Mouse (Mus musculus) midbrain, postnatal 0 days (tissue): ENCODE results near the gene Impdh1. TPM values are rescaled to one million over a fixed set of nuclear protein-coding genes. Genes with fewer than 3 reads are reported as not detected.

ENCODE experiments used
- ATAC-seq: fragments of 200-750 bp; cut with Nextera tagmentation; 2 replicates; pipeline ENCODE4 v1.8.0; 2017; ENCODE audit warnings: moderate number of reproducible peaks, mild to moderate bottlenecking, moderate TSS enrichment, moderate library complexity; ENCODE audit not compliant: low FRiP score
- DNase-seq: peaks from one replicate; pipeline ENCODE4 v3.0.0-alpha.2; 2015; ENCODE audit warnings: low spot score
- H3K27ac ChIP-seq: fragments of 300-500 bp; sonication (generic); 2 replicates; pipeline ENCODE4 v1.5.1; 2014; ENCODE audit warnings: low read depth, mild to moderate bottlenecking, low read length, mixed read lengths
- H3K27me3 ChIP-seq: fragments of 300-500 bp; sonication (generic); 2 replicates; pipeline ENCODE4 v1.6.1; 2014; ENCODE audit warnings: low read length, control low read depth, mixed read lengths; ENCODE audit not compliant: insufficient read depth
- H3K36me3 ChIP-seq: fragments of 300-500 bp; sonication (generic); 2 replicates; pipeline ENCODE4 v1.6.1; 2014; ENCODE audit warnings: low read length, control low read depth, mixed read lengths; ENCODE audit not compliant: insufficient read depth
- H3K4me1 ChIP-seq: fragments of 300-500 bp; sonication (generic); 2 replicates; pipeline ENCODE4 v1.6.1; 2014; ENCODE audit warnings: mild to moderate bottlenecking, control low read depth, antibody characterized with exemption, low read length, mixed read lengths; ENCODE audit not compliant: insufficient read depth
- H3K4me2 ChIP-seq: fragments of 300-500 bp; sonication (generic); 2 replicates; pipeline ENCODE4 v1.6.1; 2014; ENCODE audit warnings: low read depth, mild to moderate bottlenecking, low read length, mixed read lengths; ENCODE audit not compliant: poor library complexity, severe bottlenecking
- H3K4me3 ChIP-seq: fragments of 300-500 bp; sonication (generic); 2 replicates; pipeline ENCODE4 v1.5.1; 2014; ENCODE audit warnings: low read depth, mild to moderate bottlenecking, low read length, moderate library complexity
- H3K9ac ChIP-seq: fragments of 300-500 bp; sonication (generic); replicated peaks from 2 replicates; pipeline ENCODE4 v1.6.1; 2014; ENCODE audit warnings: mild to moderate bottlenecking, low read length, moderate library complexity, mixed read lengths; ENCODE audit not compliant: poor library complexity, severe bottlenecking
- H3K9me3 ChIP-seq: fragments of 300-500 bp; sonication (generic); 2 replicates; pipeline ENCODE4 v1.6.1; 2016; ENCODE audit warnings: low read length, control low read depth
- CTCF ChIP-seq: IDR thresholded peaks from 2 replicates; pipeline ENCODE4 v1.5.1; 2016; ENCODE audit warnings: antibody characterized with exemption, mild to moderate bottlenecking
- WGBS: fragments of 180-500 bp; shearing (Covaris S2); extraction: QIAGEN DNeasy Blood & Tissue Kit; methylation state at CpG from one replicate; pipeline ENCODE4 v1.1.7; 2014; 5-methylcytosine and 5-hydroxymethylcytosine counted together
- polyA plus RNA-seq: library from polyadenylated mRNA; unstranded; fragments of >200 nt; fragmentation: Nextera tagmentation; extraction: Ambion mirVana; gene quantifications from 2 replicates; pipeline ENCODE4 v1.2.1, GENCODE M21; 2015
- total RNA-seq: library from RNA; depleted of rRNA; stranded (reverse); fragments of >200 nt; gene quantifications from 2 replicates; pipeline ENCODE4 v1.2.3, GENCODE M21; 2014

Gene Impdh1
- total and polyA plus RNA-seq, 2 experiments from 2014 or later, result 37.5 to 62.1 TPM

DNA sequence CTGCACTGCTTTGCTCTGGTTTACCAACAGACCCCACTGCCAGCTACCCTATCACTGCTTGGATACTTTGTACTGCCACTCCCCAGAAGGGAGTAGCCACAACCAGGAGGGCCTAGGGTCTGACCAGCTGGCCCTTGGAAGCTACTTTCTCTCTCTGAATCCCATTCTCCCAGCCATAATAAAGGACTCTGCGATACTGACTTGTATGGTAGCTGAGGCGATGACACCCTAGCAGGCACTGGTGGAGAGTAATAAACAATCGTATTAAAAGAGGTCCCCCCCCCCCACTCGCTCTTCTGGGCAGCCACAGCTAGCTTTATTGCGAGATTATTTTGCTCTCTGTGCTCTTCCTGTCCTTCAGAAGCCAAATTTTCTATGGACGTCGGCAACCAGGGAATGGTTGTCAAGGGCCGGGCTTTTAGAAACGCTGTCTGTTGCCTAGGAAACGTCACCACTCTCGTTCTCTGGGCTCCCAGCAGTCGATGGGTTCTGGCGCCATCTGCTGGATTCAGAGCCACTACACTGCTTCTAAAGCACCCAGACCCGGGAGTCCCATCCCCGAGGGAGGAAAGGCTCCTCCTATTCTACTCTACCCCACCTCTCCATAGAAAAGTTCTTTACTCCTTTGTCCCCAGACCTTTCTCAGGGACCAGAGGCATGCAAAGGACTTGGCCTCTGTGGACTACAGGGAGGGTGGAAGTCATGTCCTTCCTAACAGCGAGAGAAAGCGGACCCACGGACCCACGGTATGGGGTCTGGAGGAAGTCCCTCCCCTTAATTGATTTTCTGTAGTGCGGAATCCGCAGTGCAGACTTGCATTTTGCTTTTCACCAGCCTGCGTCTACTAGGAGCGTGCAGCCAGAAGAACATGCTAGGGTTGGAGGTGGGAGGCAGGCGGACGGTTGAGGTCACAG, 17.6 kb downstream of the Impdh1 start:
- peak; percentile 82 for ATAC-seq
- TF ChIP-seq CTCF, result peak; percentile 95
- Histone ChIP-seq H3K36me3 (peaks cover 28% of the 10 kb centered on the region), H3K4me2 (peak overlapping the region; percentile 55), H3K9me3 (no peaks in the 10 kb centered on the region), H3K9ac (peak overlapping the region; percentile 39; the same call in 1 of the 2 replicates), H3K4me3 (peak overlapping the region; percentile 30; the same call in 1 of the 2 replicates), H3K27ac (peak overlapping the region; percentile 40), H3K4me1 (0 out of 2 replicates have a peak, but pooled peaks cover 7% of the 10 kb centered on the region), H3K27me3 (no peaks in the 10 kb centered on the region)
- peak; percentile 98 for DNase-seq
- WGBS, result 5% methylated on average over 25 of the region's 25 CpGs

DNA sequence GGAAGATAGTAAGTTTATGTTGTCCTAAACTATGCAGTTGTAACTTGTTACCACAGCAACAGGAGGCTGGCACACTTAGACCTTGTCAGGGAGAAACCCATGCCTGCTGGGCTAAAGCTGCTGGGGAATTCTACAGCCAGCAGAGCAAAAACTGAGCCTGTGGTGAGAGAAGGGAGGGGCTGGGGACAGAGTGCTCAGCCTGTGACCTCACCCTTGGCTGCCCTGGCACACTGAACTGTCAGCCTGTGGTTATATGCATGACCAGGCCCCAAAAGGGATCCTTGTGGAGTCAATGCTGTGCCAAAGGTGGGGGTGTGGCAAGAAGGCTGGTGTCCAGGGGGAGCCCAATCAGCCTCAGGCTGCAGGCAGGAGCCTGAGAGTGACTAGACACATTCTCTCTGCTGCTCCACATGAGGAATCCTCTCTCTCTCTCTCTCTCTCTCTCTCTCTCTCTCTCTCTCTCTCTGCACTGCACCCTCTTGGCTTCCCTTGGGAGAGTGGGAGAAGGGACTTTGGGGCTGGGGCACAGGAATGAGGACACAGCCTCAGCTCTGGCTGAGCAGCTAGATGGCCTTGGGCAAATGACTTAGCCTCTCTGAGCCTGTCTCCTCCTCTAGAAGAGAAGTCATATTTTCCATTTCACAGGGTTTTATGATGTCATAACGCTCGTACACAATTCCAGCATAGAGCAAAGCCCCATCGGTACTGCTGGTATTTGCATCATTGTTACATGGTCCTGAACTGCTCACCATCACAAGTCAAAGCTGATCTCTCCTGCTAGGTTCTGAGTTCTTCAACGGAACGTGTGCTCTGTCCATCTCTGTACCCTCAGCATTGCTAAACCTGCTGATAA, 20.1 kb downstream of the Impdh1 start:
- H3K27me3 ChIP-seq, result no peaks in the 10 kb centered on the region
- no peak for TF ChIP-seq CTCF
- no peak overlapping the region for H3K9ac ChIP-seq
- no peak; the same call in 1 of the 2 replicates for ATAC-seq
- H3K4me1 ChIP-seq, result 0 out of 2 replicates have a peak, but pooled peaks cover 7% of the 10 kb centered on the region
- peaks cover 7% of the 10 kb centered on the region for H3K36me3 ChIP-seq
- H3K4me2 ChIP-seq, result no peak overlapping the region
- H3K9me3 ChIP-seq, result no peaks in the 10 kb centered on the region
- 84% methylated on average over 5 of the region's 5 CpGs for WGBS
- H3K27ac ChIP-seq, result no peak overlapping the region
- H3K4me3 ChIP-seq, result no peak overlapping the region
- DNase-seq, result peak; percentile 51

DNA sequence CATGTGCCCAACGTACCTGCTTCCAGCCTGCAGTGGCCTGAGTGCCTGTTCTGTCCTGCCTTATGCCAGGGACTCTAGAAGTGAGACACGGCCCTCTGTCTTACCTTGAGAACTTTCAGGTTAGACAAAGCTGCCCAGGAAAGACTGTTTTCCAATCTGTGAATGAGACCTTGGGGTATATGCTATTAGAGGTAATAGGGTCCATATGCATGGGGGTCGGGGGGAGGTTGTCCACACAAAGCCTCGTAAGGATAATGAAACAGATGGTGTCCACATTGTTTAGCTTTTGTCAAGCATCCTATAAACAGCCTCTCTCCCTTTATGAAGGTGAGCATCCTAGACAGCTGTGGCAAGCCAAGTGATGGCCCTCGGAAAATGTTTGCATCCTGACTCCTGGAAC, 21.0 kb downstream of the Impdh1 start:
- H3K4me2 ChIP-seq, result no peak overlapping the region
- H3K36me3 ChIP-seq, result no peaks in the 10 kb centered on the region
- no peak overlapping the region for H3K9ac ChIP-seq
- 89% methylated on average over 5 of the region's 5 CpGs for WGBS
- no peak overlapping the region for H3K4me3 ChIP-seq
- 0 out of 2 replicates have a peak, but pooled peaks cover 7% of the 10 kb centered on the region for H3K4me1 ChIP-seq
- DNase-seq (no peak), ATAC-seq (no peak)
- H3K27me3 ChIP-seq, result no peaks in the 10 kb centered on the region
- H3K27ac ChIP-seq, result no peak overlapping the region
- H3K9me3 ChIP-seq, result no peaks in the 10 kb centered on the region
- TF ChIP-seq CTCF, result no peak

DNA sequence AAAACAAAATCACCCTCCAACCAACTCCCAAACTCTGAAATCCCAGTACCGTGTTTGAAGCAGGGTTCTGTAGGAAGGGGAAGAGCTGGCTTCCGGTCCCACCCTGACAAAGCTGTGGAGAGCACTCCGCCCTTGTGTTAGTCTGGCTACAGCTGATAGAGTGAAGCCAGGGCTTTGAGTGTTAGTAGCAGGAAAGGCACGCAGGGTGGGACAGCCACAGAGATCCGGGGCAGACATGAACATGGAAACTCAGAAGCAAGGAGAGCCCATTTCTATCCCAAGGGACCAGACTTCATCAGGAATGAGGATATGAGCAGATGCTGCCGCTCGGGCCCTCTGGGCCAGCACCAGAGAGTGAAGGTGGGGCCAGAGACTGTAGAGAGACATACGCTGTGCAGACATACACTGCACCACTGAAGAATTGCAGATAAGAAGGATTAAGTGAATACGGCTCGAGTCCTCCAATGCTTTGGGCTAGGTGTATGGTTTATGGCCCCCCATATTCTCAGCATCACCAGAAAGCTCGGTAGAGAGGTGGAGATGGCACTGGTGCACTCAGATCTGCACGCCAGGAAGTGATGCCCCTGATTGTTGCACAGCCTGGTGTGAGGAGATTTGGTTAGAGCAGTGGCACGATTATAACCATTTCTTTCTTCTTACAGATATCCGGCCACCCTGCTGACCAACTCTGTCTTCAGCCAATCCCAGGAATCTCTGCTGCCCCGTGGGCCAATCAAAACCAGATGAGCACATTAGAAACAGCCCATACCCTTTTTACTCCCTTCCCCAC, 22.0 kb downstream of the Impdh1 start:
- DNase-seq, result no peak
- no peak for TF ChIP-seq CTCF
- Histone ChIP-seq H3K4me3 (no peak overlapping the region), H3K9me3 (no peaks in the 10 kb centered on the region), H3K4me1 (0 out of 2 replicates have a peak, but pooled peaks cover 7% of the 10 kb centered on the region), H3K4me2 (no peak overlapping the region), H3K27me3 (no peaks in the 10 kb centered on the region), H3K9ac (no peak overlapping the region), H3K27ac (no peak overlapping the region), H3K36me3 (no peaks in the 10 kb centered on the region)
- ATAC-seq, result no peak
- 73% methylated on average over 15 of the region's 15 CpGs for WGBS

DNA sequence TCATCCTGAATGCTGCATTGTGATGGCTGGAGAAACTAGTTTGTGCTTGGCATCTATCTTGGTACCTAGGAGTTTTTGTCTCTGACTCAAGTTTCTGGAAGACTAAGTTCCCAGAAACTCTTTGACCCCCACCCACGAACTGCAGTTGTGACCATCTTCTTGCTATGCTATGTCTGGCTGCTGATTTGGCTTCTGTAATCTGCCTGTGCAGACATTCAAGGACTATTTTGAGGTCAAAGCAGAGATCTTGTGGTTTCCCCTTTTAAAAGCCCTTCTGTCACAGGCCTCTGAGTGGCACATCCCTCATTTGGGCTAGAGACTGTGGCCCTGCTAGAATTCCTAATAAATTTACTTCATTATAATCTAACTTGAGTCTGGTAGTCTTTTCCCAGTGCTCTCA, 28.2 kb downstream of the Impdh1 start:
- TF ChIP-seq CTCF, result no peak
- ATAC-seq (no peak), DNase-seq (no peak)
- no peaks in the 10 kb centered on the region for H3K4me1 ChIP-seq
- no peaks in the 10 kb centered on the region for H3K9me3 ChIP-seq
- no peak overlapping the region for H3K4me3 ChIP-seq
- WGBS, result 83% methylated on average over 1 of the region's 1 CpGs
- no peak overlapping the region for H3K4me2 ChIP-seq
- H3K27me3 ChIP-seq, result no peaks in the 10 kb centered on the region
- no peaks in the 10 kb centered on the region for H3K36me3 ChIP-seq
- H3K27ac ChIP-seq, result no peak overlapping the region
- H3K9ac ChIP-seq, result no peak overlapping the region
